Mouse (Mus musculus): Measurements from ENCODE around the gene Bdnf. TPM values are rescaled to one million over a fixed set of nuclear protein-coding genes. Genes with fewer than 3 reads are reported as not detected.

The Bdnf gene
- polyA plus RNA-seq, 1 experiment from 2014 or later: 2.1 TPM

DNA sequence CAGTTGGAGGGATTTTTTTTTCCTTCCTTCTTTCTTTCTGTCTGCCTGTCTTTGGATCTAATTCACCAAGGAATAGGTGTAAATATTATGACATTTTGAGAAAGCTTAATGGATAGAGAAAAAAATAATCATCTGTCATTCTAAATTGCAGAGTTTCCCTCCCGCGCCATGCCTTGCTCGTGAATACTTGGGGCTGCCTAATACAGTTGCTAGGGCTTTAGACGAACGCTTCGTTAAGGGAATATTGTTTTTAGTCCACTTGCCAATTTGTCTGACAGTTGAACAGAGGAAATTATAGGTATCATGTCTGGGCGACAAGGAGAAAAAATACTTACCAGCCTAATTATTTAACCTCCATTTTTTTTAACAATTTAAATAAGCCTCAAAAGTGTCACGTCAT is 4.0 kb downstream of the Bdnf start:
- Histone ChIP-seq H3K27ac (ENCODE audit: low read depth, low read length) (no peak overlapping the region), H3K4me3 (ENCODE audit: low read depth, low read length) (peak overlapping the region; percentile 55), H3K9ac (ENCODE audit: low read depth, low read length) (no peak overlapping the region), H3K4me2 (peak overlapping the region; percentile 92), H3K4me1 (ENCODE audit: control insufficient read depth, insufficient read depth, low read length) (peaks cover 15% of the 10 kb centered on the region), H3K9me3 (replicated peaks; ENCODE audit: control insufficient read depth, low read length) (no peaks in the 10 kb centered on the region), H3K36me3 (ENCODE audit: control insufficient read depth, insufficient read depth, low read length) (no peaks in the 10 kb centered on the region), H3K27me3 (ENCODE audit: control insufficient read depth, insufficient read depth, low read length) (peaks cover 46% of the 10 kb centered on the region)
- ATAC-seq (replicated peaks; ENCODE audit: insufficient number of reproducible peaks, low FRiP score, low TSS enrichment): no peak
- WGBS (ENCODE audit: insufficient replicate concordance): 4% methylated on average over 8 of the region's 8 CpGs

- Histone ChIP-seq H3K9ac (ENCODE audit: low read depth, low read length) (no peak overlapping the region), H3K4me1 (ENCODE audit: control insufficient read depth, insufficient read depth, low read length) (peaks cover 5% of the 10 kb centered on the region), H3K36me3 (ENCODE audit: control insufficient read depth, insufficient read depth, low read length) (no peaks in the 10 kb centered on the region), H3K4me2 (no peak overlapping the region), H3K9me3 (replicated peaks; ENCODE audit: control insufficient read depth, low read length) (no peaks in the 10 kb centered on the region), H3K4me3 (ENCODE audit: low read depth, low read length) (no peak overlapping the region), H3K27me3 (ENCODE audit: control insufficient read depth, insufficient read depth, low read length) (peaks cover 36% of the 10 kb centered on the region), H3K27ac (ENCODE audit: low read depth, low read length) (no peak overlapping the region)
- 61% methylated on average over 2 of the region's 2 CpGs for WGBS (ENCODE audit: insufficient replicate concordance)
- no peak for ATAC-seq (replicated peaks; ENCODE audit: insufficient number of reproducible peaks, low FRiP score, low TSS enrichment)
Observed at GRCm38 (mm10) chr2:109679446-109679845, 4.9 kb downstream of the Bdnf start.

DNA sequence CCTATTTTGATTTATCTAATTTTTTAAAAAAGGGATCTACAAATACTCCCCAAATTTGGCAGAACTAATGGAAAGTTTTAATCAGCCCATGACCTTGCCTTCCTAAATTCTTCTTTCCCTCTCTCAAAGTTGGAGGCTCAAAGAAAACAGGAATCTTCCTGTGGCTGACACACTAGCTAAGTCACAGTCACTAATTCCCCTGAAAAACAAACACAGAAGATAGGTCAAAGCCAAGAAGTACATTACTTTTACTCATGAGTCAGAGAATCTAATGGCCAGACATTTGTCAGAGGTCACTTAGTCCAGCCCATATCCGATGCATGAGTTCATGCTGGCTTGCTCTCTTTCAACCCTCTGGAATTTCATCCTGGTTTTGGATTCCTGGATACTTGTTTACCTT is 6.6 kb downstream of the Bdnf start:
- H3K4me1 ChIP-seq (ENCODE audit: control insufficient read depth, insufficient read depth, low read length): 0 out of 2 replicates have a peak, but pooled peaks cover 3% of the 10 kb centered on the region
- no peaks in the 10 kb centered on the region for H3K9me3 ChIP-seq (replicated peaks; ENCODE audit: control insufficient read depth, low read length)
- no peak overlapping the region for H3K27ac ChIP-seq (ENCODE audit: low read depth, low read length)
- H3K27me3 ChIP-seq (ENCODE audit: control insufficient read depth, insufficient read depth, low read length): peaks cover 20% of the 10 kb centered on the region
- WGBS (ENCODE audit: insufficient replicate concordance): 70% methylated on average over 1 of the region's 1 CpGs
- H3K36me3 ChIP-seq (ENCODE audit: control insufficient read depth, insufficient read depth, low read length): no peaks in the 10 kb centered on the region
- H3K4me3 ChIP-seq (ENCODE audit: low read depth, low read length): no peak overlapping the region
- no peak for ATAC-seq (replicated peaks; ENCODE audit: insufficient number of reproducible peaks, low FRiP score, low TSS enrichment)
- H3K9ac ChIP-seq (ENCODE audit: low read depth, low read length): no peak overlapping the region
- H3K4me2 ChIP-seq: no peak overlapping the region

DNA sequence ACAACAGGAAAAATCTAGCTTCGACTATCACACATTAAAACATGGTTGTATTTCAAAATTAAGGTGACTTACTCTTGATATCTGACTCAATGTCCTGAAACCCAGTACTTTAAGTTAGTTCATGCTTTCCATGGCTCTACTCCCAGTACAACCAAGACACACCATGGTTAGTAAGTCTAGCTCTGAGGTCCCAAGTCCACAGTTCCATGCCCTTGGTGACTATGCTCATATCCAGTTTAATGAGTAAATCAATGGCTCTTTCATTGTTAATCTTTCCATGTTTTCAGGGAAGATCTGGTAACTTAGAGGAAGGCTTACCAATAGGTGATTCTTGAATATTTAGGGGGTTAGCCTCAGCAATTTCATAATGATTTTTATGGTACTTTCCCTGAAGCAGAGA is 14.2 kb downstream of the Bdnf start:
- no peaks in the 10 kb centered on the region for H3K9me3 ChIP-seq (replicated peaks; ENCODE audit: control insufficient read depth, low read length)
- 56% methylated on average over 1 of the region's 1 CpGs for WGBS (ENCODE audit: insufficient replicate concordance)
- ATAC-seq (replicated peaks; ENCODE audit: insufficient number of reproducible peaks, low FRiP score, low TSS enrichment): no peak
- no peak overlapping the region for H3K27ac ChIP-seq (ENCODE audit: low read depth, low read length)
- H3K4me1 ChIP-seq (ENCODE audit: control insufficient read depth, insufficient read depth, low read length): 0 out of 2 replicates have a peak, but pooled peaks cover 2% of the 10 kb centered on the region
- H3K27me3 ChIP-seq (ENCODE audit: control insufficient read depth, insufficient read depth, low read length): peaks cover 18% of the 10 kb centered on the region
- H3K9ac ChIP-seq (ENCODE audit: low read depth, low read length): no peak overlapping the region
- no peak overlapping the region for H3K4me2 ChIP-seq
- no peak overlapping the region for H3K4me3 ChIP-seq (ENCODE audit: low read depth, low read length)
- no peaks in the 10 kb centered on the region for H3K36me3 ChIP-seq (ENCODE audit: control insufficient read depth, insufficient read depth, low read length)

- peaks cover 37% of the 10 kb centered on the region for H3K27me3 ChIP-seq (ENCODE audit: control insufficient read depth, insufficient read depth, low read length)
- no peaks in the 10 kb centered on the region for H3K9me3 ChIP-seq (replicated peaks; ENCODE audit: control insufficient read depth, low read length)
- WGBS (ENCODE audit: insufficient replicate concordance): 3% methylated on average over 34 of the region's 34 CpGs
- no peaks in the 10 kb centered on the region for H3K36me3 ChIP-seq (ENCODE audit: control insufficient read depth, insufficient read depth, low read length)
- peak overlapping the region; percentile 89 for H3K4me2 ChIP-seq
- no peak overlapping the region for H3K27ac ChIP-seq (ENCODE audit: low read depth, low read length)
- no peak overlapping the region for H3K9ac ChIP-seq (ENCODE audit: low read depth, low read length)
- ATAC-seq (replicated peaks; ENCODE audit: insufficient number of reproducible peaks, low FRiP score, low TSS enrichment): no peak; the same call in 1 of the 2 replicates
- peak overlapping the region; percentile 58 for H3K4me3 ChIP-seq (ENCODE audit: low read depth, low read length)
- H3K4me1 ChIP-seq (ENCODE audit: control insufficient read depth, insufficient read depth, low read length): 0 out of 2 replicates have a peak, but pooled peaks cover 7% of the 10 kb centered on the region
Observed at GRCm38 (mm10) chr2:109692266-109693177, 18.0 kb downstream of the Bdnf start.

GRCm38 (mm10) chr2:109693178-109694115 is 18.9 kb downstream of the Bdnf start:
- peaks cover 37% of the 10 kb centered on the region for H3K27me3 ChIP-seq (ENCODE audit: control insufficient read depth, insufficient read depth, low read length)
- peak overlapping the region; percentile 89 for H3K4me2 ChIP-seq
- no peaks in the 10 kb centered on the region for H3K9me3 ChIP-seq (replicated peaks; ENCODE audit: control insufficient read depth, low read length)
- under 1% methylated on average over 67 of the region's 67 CpGs for WGBS (ENCODE audit: insufficient replicate concordance)
- H3K27ac ChIP-seq (ENCODE audit: low read depth, low read length): no peak overlapping the region
- H3K4me3 ChIP-seq (ENCODE audit: low read depth, low read length): peak overlapping the region; percentile 58
- no peaks in the 10 kb centered on the region for H3K36me3 ChIP-seq (ENCODE audit: control insufficient read depth, insufficient read depth, low read length)
- 0 out of 2 replicates have a peak, but pooled peaks cover 7% of the 10 kb centered on the region for H3K4me1 ChIP-seq (ENCODE audit: control insufficient read depth, insufficient read depth, low read length)
- H3K9ac ChIP-seq (ENCODE audit: low read depth, low read length): peak overlapping the region; percentile 54; the same call in 1 of the 2 replicates
- ATAC-seq (replicated peaks; ENCODE audit: insufficient number of reproducible peaks, low FRiP score, low TSS enrichment): peak; percentile 62

DNA sequence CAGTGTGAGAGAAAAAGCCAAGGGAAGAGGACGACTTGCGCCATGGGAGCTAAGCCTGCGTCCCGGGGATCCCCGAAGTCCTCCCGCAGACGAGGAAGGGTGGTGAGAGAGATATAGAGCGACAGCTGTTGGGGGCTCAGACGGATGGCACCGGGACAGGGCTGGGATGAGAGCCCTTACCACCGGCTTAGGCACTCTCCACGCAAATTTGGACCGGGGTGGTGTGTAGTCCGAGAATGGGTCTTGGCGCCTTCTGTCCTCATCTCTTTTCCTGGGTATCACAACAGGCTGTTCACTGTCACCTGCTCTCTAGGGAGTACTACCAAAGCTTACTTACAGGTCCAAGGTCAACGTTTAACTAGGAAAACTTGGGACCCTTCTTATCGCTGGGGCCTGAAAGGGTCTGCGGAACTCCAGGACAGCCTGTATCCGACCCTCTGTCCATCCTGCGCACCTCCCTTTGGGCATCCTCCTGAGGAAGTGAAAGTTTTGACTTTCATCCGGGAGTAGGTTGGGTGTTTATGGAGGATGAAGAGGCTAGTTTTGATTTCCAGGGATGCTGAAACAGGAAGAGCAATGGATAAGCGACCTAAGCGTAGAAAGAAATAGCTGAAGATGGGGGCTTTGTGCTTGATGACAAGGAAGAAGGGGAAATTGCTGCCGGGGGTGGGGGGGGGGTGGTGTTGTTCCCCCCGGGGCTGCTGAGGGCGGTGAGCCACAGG is 19.8 kb downstream of the Bdnf start:
- WGBS (ENCODE audit: insufficient replicate concordance): under 1% methylated on average over 26 of the region's 26 CpGs
- Histone ChIP-seq H3K27me3 (ENCODE audit: control insufficient read depth, insufficient read depth, low read length) (peaks cover 37% of the 10 kb centered on the region), H3K27ac (ENCODE audit: low read depth, low read length) (no peak overlapping the region), H3K4me3 (ENCODE audit: low read depth, low read length) (peak overlapping the region; percentile 58), H3K9ac (ENCODE audit: low read depth, low read length) (peak overlapping the region; percentile 54; the same call in 1 of the 2 replicates), H3K4me2 (peak overlapping the region; percentile 89), H3K4me1 (ENCODE audit: control insufficient read depth, insufficient read depth, low read length) (0 out of 2 replicates have a peak, but pooled peaks cover 7% of the 10 kb centered on the region), H3K36me3 (ENCODE audit: control insufficient read depth, insufficient read depth, low read length) (no peaks in the 10 kb centered on the region), H3K9me3 (replicated peaks; ENCODE audit: control insufficient read depth, low read length) (no peaks in the 10 kb centered on the region)
- peak; percentile 29; the same call in 1 of the 2 replicates for ATAC-seq (replicated peaks; ENCODE audit: insufficient number of reproducible peaks, low FRiP score, low TSS enrichment)

DNA sequence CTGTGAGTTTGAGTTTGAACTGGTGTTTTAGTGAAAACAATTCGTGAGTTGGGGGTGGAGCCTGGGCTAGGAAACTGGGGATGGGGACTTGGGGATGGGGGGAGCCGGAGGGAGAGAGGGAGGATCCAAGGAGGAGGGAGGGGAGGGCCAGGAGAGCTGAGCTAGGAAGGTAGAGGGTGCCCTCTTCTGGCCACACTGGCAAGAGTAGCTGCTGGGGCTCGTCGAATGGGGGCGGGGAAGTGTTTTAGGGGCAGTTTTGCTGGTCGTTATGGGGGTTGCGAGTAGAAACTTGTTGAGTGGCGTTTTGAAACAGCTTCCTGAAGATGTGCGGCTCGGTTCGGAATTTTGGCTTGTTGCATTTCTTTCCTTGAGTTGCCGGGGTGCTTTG is 20.3 kb downstream of the Bdnf start:
- no peak overlapping the region for H3K27ac ChIP-seq (ENCODE audit: low read depth, low read length)
- peak overlapping the region; percentile 58 for H3K4me3 ChIP-seq (ENCODE audit: low read depth, low read length)
- no peaks in the 10 kb centered on the region for H3K9me3 ChIP-seq (replicated peaks; ENCODE audit: control insufficient read depth, low read length)
- no peak; the same call in 1 of the 2 replicates for ATAC-seq (replicated peaks; ENCODE audit: insufficient number of reproducible peaks, low FRiP score, low TSS enrichment)
- 0 out of 2 replicates have a peak, but pooled peaks cover 7% of the 10 kb centered on the region for H3K4me1 ChIP-seq (ENCODE audit: control insufficient read depth, insufficient read depth, low read length)
- no peaks in the 10 kb centered on the region for H3K36me3 ChIP-seq (ENCODE audit: control insufficient read depth, insufficient read depth, low read length)
- peak overlapping the region; percentile 89 for H3K4me2 ChIP-seq
- H3K27me3 ChIP-seq (ENCODE audit: control insufficient read depth, insufficient read depth, low read length): peaks cover 37% of the 10 kb centered on the region
- H3K9ac ChIP-seq (ENCODE audit: low read depth, low read length): no peak overlapping the region
- WGBS (ENCODE audit: insufficient replicate concordance): 1% methylated on average over 12 of the region's 12 CpGs
